Mouse (Mus musculus): ENCODE data around the gene Slc16a13.

Slc16a13 gene

DNA sequence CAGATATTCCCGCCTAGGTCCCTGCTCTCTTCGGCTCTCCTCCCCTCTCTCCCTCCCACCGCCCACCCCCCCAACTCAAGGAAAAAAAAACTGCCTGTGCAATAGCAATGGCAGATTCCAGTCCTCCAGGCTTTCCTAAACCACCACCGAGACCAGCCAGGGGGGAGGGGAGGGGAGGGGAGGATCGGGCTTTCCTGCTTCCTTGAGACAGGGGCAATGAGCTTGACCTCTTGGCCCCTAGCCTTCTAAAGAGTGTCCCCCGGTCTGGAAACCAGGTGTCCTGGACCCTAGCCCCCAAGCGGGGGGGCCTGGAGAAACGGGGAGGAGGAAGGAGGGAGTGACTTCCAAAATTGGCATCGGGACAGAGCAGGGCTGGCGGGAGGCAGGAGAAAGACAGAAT, 11.7 kb upstream of the Slc16a13 start:
- peak; percentile 33 for DNase-seq (ENCODE audit: low read depth, low spot score)

DNA sequence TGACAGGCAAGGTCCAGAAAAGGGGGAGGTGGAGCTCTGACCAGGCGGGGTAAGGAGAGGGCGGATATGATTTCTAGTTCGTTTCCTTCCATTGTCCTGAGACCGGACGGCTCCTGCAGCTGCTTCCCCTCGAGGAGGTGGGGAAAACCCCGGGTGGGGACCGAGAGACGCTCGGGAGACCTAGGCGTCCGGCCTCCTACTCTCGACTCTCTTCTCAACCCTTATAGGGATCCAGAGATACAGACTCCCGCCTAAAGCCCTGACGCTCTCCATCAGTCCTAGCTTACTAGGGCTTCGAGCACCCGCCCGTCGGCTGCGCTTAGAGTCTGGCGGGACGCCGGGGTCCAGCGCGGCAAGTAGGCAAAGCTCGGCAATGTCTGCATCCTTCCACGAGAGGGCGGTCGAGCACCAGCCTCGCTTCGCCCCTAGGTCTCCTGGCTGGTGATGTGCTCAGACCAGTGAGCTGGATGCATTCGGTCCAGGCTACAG, 9.4 kb upstream of the Slc16a13 start:
- DNase-seq (ENCODE audit: low read depth, low spot score): peak; percentile 90

GRCm38 (mm10) chr11:70229260-70230010, 8.6 kb upstream of the Slc16a13 start, which contains the start of gene Bcl6b:
Bcl6b (minus strand) TSS chr11:70229798.
- DNase-seq (ENCODE audit: low read depth, low spot score): no peak

GRCm38 (mm10) chr11:70228828-70229227, 8.0 kb upstream of the Slc16a13 start:
- no peak for DNase-seq (ENCODE audit: low read depth, low spot score)

DNA sequence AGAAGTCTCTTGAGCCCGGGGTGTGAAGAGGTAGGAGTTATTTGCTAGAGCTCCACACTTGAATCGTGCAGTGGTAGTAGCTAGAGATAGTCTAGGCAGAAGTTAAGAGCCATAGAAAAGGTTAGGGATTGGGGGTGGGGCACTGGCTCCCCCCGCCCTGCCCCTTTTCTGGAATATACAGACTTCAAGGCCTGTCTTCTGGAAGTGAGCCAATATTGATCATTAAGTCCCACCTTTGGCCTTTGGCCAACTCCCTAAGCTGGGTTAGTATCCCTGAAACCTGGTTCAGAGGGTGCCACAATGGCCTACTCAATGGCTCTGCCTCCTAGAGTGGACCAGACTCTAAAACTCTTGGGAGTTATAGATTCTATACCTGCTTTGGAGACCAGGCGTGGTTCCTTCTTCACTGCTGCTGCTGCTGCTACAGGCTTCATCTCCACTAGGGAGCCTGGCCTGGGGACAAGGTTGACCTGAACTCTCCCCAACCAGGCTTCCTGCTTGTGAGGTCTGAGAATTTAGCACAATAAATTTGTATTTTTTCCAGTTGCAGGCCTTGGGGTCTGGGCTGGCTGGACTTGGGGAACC, 6.9 kb upstream of the Slc16a13 start:
- no peak for DNase-seq (ENCODE audit: low read depth, low spot score)

DNA sequence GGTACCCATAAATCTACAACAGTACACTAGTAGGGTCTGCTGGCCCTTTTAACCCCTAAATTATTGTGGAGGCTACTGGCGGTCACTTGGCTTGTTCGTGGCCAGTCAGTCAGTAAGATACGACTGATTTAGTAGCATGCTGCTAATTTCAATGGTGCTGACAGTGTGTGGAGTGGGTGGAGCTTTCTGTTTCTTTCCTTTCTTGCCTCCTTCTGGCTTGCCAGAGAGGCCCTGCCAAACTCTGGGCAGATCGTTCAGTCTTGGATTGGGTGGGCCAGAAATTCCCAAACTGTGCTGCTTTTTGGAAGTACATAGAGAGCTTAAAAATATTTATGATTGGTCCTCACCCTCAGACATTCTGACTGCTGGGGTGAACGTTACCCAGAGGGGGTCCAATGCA, 6.3 kb upstream of the Slc16a13 start:
- no peak for DNase-seq (ENCODE audit: low read depth, low spot score)

DNA sequence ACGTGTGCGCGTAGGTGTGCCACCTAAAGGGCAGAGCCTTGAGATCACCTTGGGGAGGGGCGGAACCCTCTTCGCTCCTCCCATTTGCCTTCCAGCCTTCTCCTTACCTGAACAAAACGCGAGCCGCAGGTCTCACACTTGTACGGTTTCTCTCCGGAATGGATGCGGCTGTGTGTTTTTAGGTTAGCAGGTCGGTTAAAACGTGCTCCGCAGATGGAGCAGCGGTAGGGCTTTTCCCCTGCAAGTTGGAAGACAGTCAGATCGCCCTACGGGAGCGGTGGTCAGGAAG, 5.7 kb upstream of the Slc16a13 start:
- no peak for DNase-seq (ENCODE audit: low read depth, low spot score)

DNA sequence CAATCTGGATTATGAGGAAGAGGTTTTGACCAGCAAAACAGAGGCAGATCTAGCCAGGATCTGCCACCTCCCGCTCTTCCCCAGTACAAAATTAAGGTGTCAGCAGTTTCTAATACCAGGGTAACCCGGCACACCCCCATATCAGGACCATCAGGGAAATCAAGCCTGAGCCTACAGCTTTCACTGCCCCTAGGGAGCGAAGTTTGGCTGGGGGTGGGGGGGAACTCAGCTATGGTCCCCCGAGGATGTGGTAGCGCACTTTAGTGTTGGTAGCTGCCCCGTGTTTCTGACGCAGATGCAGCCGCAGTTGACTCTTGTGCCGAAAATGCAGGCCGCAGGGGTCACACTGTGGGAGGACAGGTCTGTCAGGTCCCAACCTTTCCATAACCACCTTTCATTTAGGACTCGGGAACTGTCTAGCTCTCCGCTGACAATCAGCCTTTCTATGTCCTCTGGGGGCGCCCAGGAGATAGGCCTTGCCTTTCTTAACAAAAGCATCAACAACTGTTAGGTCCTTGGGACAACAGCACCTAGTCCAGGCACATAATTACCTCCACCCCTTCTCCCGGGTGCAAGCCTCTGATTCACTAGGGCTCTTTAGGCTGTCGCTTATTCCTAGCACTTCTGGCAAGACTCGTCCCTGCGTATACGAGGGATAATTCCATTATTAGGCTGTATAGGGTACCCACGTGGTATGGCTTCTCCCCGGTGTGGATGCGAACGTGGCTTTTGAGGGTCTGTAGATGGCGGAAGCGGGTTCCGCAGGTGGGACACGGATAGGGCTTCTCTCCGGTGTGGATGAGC, 5.1 kb upstream of the Slc16a13 start:
- no peak for DNase-seq (ENCODE audit: low read depth, low spot score)

GRCm38 (mm10) chr11:70223724-70224123, 2.9 kb upstream of the Slc16a13 start:
- DNase-seq (ENCODE audit: low read depth, low spot score): no peak

GRCm38 (mm10) chr11:70221603-70222500, 988 bp upstream of the Slc16a13 start:
- no peak for DNase-seq (ENCODE audit: low read depth, low spot score)

GRCm38 (mm10) chr11:70220323-70220722, 541 bp downstream of the Slc16a13 start:
- peak; percentile 52 for DNase-seq (ENCODE audit: low read depth, low spot score)

GRCm38 (mm10) chr11:70219873-70220272, 991 bp downstream of the Slc16a13 start:
- DNase-seq (ENCODE audit: low read depth, low spot score): peak; percentile 56

DNA sequence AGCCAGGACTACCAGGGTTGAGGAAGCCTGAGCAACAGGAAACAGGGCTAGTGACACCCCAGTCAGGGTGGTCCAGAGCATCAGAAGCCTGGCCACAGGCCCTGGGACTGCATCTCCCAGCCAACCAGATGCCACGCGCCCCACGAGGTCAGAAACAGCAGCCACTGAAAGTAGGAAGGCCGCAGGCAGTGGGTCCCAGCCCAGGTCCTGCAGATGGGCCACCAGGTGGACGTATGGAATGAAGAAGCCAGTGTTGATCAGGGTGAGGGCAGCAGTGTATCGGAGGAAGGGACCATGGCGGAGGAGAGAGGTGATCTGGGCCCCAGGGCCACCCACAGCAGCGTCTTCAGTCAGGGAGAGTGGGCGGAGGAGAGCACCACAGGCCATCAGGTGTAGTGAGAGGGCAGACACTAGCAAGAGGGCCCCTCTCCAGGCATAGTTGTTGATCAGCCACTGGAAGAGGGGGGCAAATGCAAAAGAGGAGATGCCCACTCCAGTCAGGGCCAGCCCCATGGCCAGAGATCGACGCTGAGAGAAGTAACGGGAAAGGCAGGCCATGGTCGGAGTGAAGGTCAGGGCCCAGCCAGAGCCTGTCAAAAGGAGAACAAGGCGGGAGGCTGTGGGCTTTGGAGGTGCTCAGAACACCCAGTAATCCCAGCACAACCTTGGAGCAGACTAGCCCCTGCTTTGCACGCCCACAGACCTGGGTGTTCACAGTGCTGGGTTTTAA, 2.0 kb downstream of the Slc16a13 start:
- no peak for DNase-seq (ENCODE audit: low read depth, low spot score)

DNA sequence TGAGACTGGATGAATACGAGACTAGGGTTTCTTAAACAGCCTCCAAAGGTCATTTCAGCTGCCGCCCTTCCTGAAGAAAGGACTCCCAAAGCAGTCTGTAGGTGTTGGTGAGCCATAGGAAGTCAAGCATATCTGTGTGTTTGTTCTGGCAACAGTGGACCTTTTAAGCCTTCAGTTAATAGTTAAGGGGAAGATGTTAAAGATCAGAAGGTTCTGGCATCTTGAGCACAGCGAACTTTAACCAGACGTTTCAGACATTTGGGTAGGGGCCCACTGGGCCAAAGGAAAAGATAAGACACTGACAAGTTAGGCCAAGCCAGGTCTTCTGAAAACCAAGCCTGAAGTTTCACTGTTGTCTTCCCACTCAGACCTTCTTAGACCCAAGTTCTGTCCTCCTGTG, 2.8 kb downstream of the Slc16a13 start:
- no peak for DNase-seq (ENCODE audit: low read depth, low spot score)

DNA sequence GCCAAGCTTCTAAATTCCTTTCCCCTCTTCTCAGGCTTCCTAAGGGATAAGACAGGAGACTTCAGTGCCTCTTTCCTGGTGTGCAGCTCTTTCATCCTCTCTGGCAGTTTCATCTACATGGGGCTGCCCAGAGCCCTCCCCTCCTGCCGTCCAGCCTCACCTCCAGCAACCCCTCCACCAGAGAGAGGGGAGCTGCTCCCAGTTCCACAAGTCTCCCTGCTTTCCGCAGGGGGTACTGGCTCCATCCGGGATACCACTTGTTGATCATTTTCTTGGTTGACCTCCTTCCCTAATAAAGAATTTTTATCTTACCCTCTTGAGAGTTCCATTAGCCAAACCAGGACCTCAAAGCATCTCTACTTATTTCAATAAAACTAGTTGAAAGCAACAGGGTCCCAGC, 4.8 kb downstream of the Slc16a13 start:
- no peak for DNase-seq (ENCODE audit: low read depth, low spot score)

- no peak for DNase-seq (ENCODE audit: low read depth, low spot score)
Measured at GRCm38 (mm10) chr11:70215301-70215700, 5.6 kb downstream of the Slc16a13 start.

GRCm38 (mm10) chr11:70214856-70215209, 6.0 kb downstream of the Slc16a13 start:
- DNase-seq (ENCODE audit: low read depth, low spot score): no peak

DNA sequence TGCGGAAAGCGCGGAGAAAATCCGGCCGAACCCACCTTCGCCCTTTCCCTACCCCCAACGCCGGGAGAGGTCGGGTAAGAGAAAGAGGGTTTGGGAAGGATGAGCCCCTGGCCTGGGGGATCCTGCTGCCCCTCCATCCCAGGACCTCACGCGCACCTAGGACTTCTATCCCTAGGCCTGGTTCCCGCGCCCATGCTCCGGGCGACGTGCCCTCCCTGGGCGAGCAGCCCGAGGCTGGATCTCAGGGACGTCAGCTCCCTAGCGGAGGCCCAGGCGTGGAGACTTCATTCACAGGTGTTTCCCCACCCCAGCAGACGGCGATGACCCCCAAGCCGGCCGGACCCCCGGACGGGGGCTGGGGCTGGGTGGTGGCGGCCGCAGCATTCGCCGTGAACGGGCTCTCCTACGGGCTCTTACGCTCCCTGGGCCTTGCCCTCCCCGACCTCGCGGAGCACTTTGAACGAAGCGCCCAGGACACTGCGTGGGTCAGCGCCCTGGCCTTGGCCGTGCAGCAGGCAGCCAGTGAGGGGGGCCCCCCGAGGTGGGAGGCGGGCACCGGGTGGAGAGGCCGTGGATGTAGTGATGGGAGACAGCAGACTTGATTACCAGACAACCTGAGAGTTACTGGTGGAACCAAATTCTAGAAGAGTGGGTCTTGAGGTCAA, 6.5 kb downstream of the Slc16a13 start:
- DNase-seq (ENCODE audit: low read depth, low spot score): no peak

DNA sequence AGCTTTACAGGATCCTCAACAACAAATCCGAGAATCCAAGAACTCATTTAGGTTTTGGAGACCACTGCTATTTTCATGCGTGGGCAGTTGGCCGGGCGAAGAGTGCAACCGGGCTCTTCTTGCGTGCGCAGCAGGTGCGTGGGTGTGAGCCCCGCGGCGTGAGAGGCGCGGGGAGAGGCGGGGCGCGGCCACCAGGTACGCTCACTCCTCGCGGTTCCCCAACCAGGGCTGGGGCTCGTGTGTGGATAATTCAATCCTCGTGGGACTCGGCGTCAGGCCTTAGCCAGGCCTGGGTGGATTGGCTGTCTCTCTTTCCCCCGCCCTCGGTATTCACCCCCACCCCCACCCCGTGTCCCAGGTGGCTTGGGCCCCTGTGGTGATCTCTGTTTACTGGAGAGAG, 7.1 kb downstream of the Slc16a13 start:
- no peak for DNase-seq (ENCODE audit: low read depth, low spot score)

DNA sequence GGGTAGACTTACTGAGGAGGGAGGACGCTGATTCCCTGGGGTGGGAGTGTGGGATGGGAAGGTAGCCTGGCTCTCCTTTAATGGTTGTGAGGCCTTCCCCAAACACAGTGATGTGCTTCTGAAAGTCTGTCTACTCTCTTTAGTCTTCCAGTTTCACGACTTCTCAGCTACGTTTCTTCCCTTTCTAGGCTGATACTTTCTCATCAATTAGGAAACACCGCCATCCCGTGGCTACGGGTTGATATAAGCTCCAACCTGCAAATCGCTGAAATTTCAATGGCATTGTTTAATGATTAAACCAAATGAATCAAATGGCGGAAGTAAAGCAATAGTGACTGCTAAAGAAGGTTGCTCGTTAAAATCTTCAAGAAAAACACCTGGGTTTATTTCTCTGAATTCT, 8.0 kb downstream of the Slc16a13 start:
- peak; percentile 90 for DNase-seq (ENCODE audit: low read depth, low spot score)

All from 3T3-L1 (cell line).